Mouse (Mus musculus): ENCODE data around the gene Cdc42se2. TPM values are rescaled to one million over a fixed set of nuclear protein-coding genes. Genes with fewer than 3 reads are reported as not detected.

The Cdc42se2 gene
- polyA plus RNA-seq (2015; fragmentation: Nextera tagmentation; extraction: Ambion mirVana) = 70.6 and 72.5 TPM in 2 replicates

- 4% methylated on average over 56 of the region's 56 CpGs for WGBS
- H3K4me3 ChIP-seq (replicated peaks) = peak within 1 kb of the TSS; percentile 74
- H3K36me3 ChIP-seq = no peaks in the 10 kb centered on the region
- peak within 1 kb of the TSS; percentile 99 for H3K27ac ChIP-seq
- H3K4me2 ChIP-seq (replicated peaks) = peak within 1 kb of the TSS; percentile 78
- peak; percentile 99 for ATAC-seq
- no peaks in the 10 kb centered on the region for H3K27me3 ChIP-seq (replicated peaks)
- peak within 1 kb of the TSS; percentile 95 for H3K9ac ChIP-seq
- 0 out of 2 replicates have a peak, but pooled peaks cover 4% of the 10 kb centered on the region for H3K4me1 ChIP-seq (replicated peaks)
- no peaks in the 10 kb centered on the region for H3K9me3 ChIP-seq
Measured at GRCm38 (mm10) chr11:54787488-54788474, at the start of gene Cdc42se2. Cdc42se2 (minus strand) TSS chr11:54787675.

- no peak overlapping the region for H3K9ac ChIP-seq
- H3K36me3 ChIP-seq = no peaks in the 10 kb centered on the region
- no peak overlapping the region for H3K27ac ChIP-seq
- H3K9me3 ChIP-seq = no peaks in the 10 kb centered on the region
- WGBS = 83% methylated on average over 9 of the region's 9 CpGs
- no peak overlapping the region for H3K4me2 ChIP-seq (replicated peaks)
- no peak overlapping the region for H3K4me3 ChIP-seq (replicated peaks)
- H3K27me3 ChIP-seq (replicated peaks) = no peaks in the 10 kb centered on the region
- H3K4me1 ChIP-seq (replicated peaks) = no peaks in the 10 kb centered on the region
- ATAC-seq = no peak
Measured at GRCm38 (mm10) chr11:54836106-54836505, 48.6 kb upstream of the Cdc42se2 start.

GRCm38 (mm10) chr11:54834596-54834995 lies 47.1 kb upstream of the Cdc42se2 start:
- H3K27me3 ChIP-seq (replicated peaks) = no peaks in the 10 kb centered on the region
- ATAC-seq = no peak
- 67% methylated on average over 2 of the region's 2 CpGs for WGBS
- H3K9me3 ChIP-seq = no peaks in the 10 kb centered on the region
- no peaks in the 10 kb centered on the region for H3K4me1 ChIP-seq (replicated peaks)
- H3K4me2 ChIP-seq (replicated peaks) = no peak overlapping the region
- no peak overlapping the region for H3K27ac ChIP-seq
- no peaks in the 10 kb centered on the region for H3K36me3 ChIP-seq
- no peak overlapping the region for H3K4me3 ChIP-seq (replicated peaks)
- no peak overlapping the region for H3K9ac ChIP-seq

- Histone ChIP-seq H3K4me2 (replicated peaks) (no peak overlapping the region), H3K27ac (no peak overlapping the region), H3K4me1 (replicated peaks) (no peaks in the 10 kb centered on the region), H3K27me3 (replicated peaks) (no peaks in the 10 kb centered on the region), H3K9ac (no peak overlapping the region), H3K4me3 (replicated peaks) (no peak overlapping the region), H3K9me3 (no peaks in the 10 kb centered on the region), H3K36me3 (no peaks in the 10 kb centered on the region)
- no peak for ATAC-seq
- 81% methylated on average over 4 of the region's 4 CpGs for WGBS
Measured at GRCm38 (mm10) chr11:54833833-54834232, 46.4 kb upstream of the Cdc42se2 start.

GRCm38 (mm10) chr11:54826819-54827218 lies 39.3 kb upstream of the Cdc42se2 start:
- no peaks in the 10 kb centered on the region for H3K36me3 ChIP-seq
- WGBS = 85% methylated on average over 8 of the region's 8 CpGs
- H3K9ac ChIP-seq = no peak overlapping the region
- no peaks in the 10 kb centered on the region for H3K27me3 ChIP-seq (replicated peaks)
- H3K4me3 ChIP-seq (replicated peaks) = no peak overlapping the region
- H3K4me2 ChIP-seq (replicated peaks) = no peak overlapping the region
- no peak overlapping the region for H3K27ac ChIP-seq
- ATAC-seq = no peak
- no peaks in the 10 kb centered on the region for H3K9me3 ChIP-seq
- no peaks in the 10 kb centered on the region for H3K4me1 ChIP-seq (replicated peaks)

GRCm38 (mm10) chr11:54825774-54826173 lies 38.3 kb upstream of the Cdc42se2 start:
- WGBS = 80% methylated on average over 4 of the region's 4 CpGs
- H3K27me3 ChIP-seq (replicated peaks) = no peaks in the 10 kb centered on the region
- no peak overlapping the region for H3K4me2 ChIP-seq (replicated peaks)
- H3K36me3 ChIP-seq = no peaks in the 10 kb centered on the region
- no peaks in the 10 kb centered on the region for H3K4me1 ChIP-seq (replicated peaks)
- H3K4me3 ChIP-seq (replicated peaks) = no peak overlapping the region
- H3K27ac ChIP-seq = no peak overlapping the region
- H3K9me3 ChIP-seq = no peaks in the 10 kb centered on the region
- no peak for ATAC-seq
- H3K9ac ChIP-seq = no peak overlapping the region

GRCm38 (mm10) chr11:54823467-54823866 lies 36.0 kb upstream of the Cdc42se2 start:
- no peaks in the 10 kb centered on the region for H3K9me3 ChIP-seq
- H3K27me3 ChIP-seq (replicated peaks) = no peaks in the 10 kb centered on the region
- H3K4me3 ChIP-seq (replicated peaks) = no peak overlapping the region
- 72% methylated on average over 4 of the region's 4 CpGs for WGBS
- no peak overlapping the region for H3K4me2 ChIP-seq (replicated peaks)
- H3K36me3 ChIP-seq = no peaks in the 10 kb centered on the region
- 0 out of 2 replicates have a peak, but pooled peaks cover 3% of the 10 kb centered on the region for H3K4me1 ChIP-seq (replicated peaks)
- no peak for ATAC-seq
- H3K27ac ChIP-seq = no peak overlapping the region
- no peak overlapping the region for H3K9ac ChIP-seq

GRCm38 (mm10) chr11:54819489-54819888 lies 32.0 kb upstream of the Cdc42se2 start:
- H3K4me3 ChIP-seq (replicated peaks) = no peak overlapping the region
- ATAC-seq = peak; percentile 68
- no peaks in the 10 kb centered on the region for H3K9me3 ChIP-seq
- H3K4me1 ChIP-seq (replicated peaks) = 0 out of 2 replicates have a peak, but pooled peaks cover 3% of the 10 kb centered on the region
- H3K9ac ChIP-seq = no peak overlapping the region
- H3K36me3 ChIP-seq = no peaks in the 10 kb centered on the region
- H3K4me2 ChIP-seq (replicated peaks) = no peak overlapping the region
- no peak overlapping the region for H3K27ac ChIP-seq
- no peaks in the 10 kb centered on the region for H3K27me3 ChIP-seq (replicated peaks)
- WGBS = 61% methylated on average over 7 of the region's 7 CpGs

- Histone ChIP-seq H3K4me2 (replicated peaks) (no peak overlapping the region), H3K9me3 (no peaks in the 10 kb centered on the region), H3K27ac (no peak overlapping the region), H3K4me3 (replicated peaks) (no peak overlapping the region), H3K9ac (no peak overlapping the region), H3K36me3 (no peaks in the 10 kb centered on the region), H3K27me3 (replicated peaks) (no peaks in the 10 kb centered on the region), H3K4me1 (replicated peaks) (0 out of 2 replicates have a peak, but pooled peaks cover 3% of the 10 kb centered on the region)
- no peak for ATAC-seq
- WGBS = 60% methylated on average over 4 of the region's 4 CpGs
Measured at GRCm38 (mm10) chr11:54817449-54817848, 30.0 kb upstream of the Cdc42se2 start.

- no peak overlapping the region for H3K4me2 ChIP-seq (replicated peaks)
- no peak overlapping the region for H3K27ac ChIP-seq
- no peak for ATAC-seq
Measured at GRCm38 (mm10) chr11:54815659-54816058, 28.2 kb upstream of the Cdc42se2 start.

GRCm38 (mm10) chr11:54812812-54813516 lies 25.5 kb upstream of the Cdc42se2 start:
- H3K36me3 ChIP-seq = no peaks in the 10 kb centered on the region
- 71% methylated on average over 8 of the region's 8 CpGs for WGBS
- no peak overlapping the region for H3K9ac ChIP-seq
- H3K27ac ChIP-seq = no peak overlapping the region
- ATAC-seq = 0 out of 2 replicates have a peak, but pooled peaks have one; percentile 34
- no peaks in the 10 kb centered on the region for H3K4me1 ChIP-seq (replicated peaks)
- H3K27me3 ChIP-seq (replicated peaks) = no peaks in the 10 kb centered on the region
- no peaks in the 10 kb centered on the region for H3K9me3 ChIP-seq
- no peak overlapping the region for H3K4me3 ChIP-seq (replicated peaks)
- H3K4me2 ChIP-seq (replicated peaks) = no peak overlapping the region

More at GRCm38 (mm10) chr11:54815659-54816058, 28.2 kb upstream of the Cdc42se2 start:
- no peak overlapping the region for H3K4me3 ChIP-seq (replicated peaks)
- no peaks in the 10 kb centered on the region for H3K27me3 ChIP-seq (replicated peaks)
- 0 out of 2 replicates have a peak, but pooled peaks cover 3% of the 10 kb centered on the region for H3K4me1 ChIP-seq (replicated peaks)
- H3K9me3 ChIP-seq = no peaks in the 10 kb centered on the region
- no peaks in the 10 kb centered on the region for H3K36me3 ChIP-seq
- no peak overlapping the region for H3K9ac ChIP-seq

- Histone ChIP-seq H3K4me1 (replicated peaks) (no peaks in the 10 kb centered on the region), H3K27me3 (replicated peaks) (no peaks in the 10 kb centered on the region), H3K36me3 (no peaks in the 10 kb centered on the region), H3K9ac (no peak overlapping the region), H3K4me3 (replicated peaks) (no peak overlapping the region), H3K9me3 (no peaks in the 10 kb centered on the region), H3K4me2 (replicated peaks) (no peak overlapping the region), H3K27ac (no peak overlapping the region)
- no peak for ATAC-seq
- WGBS = 78% methylated on average over 4 of the region's 4 CpGs
Measured at GRCm38 (mm10) chr11:54812314-54812713, 24.8 kb upstream of the Cdc42se2 start.

Data from intestine, embryonic 15.5 days (tissue).